ENCODE assay signal across 14 mouse cellular contexts in genomic region chr7:74501187-74501586, GRCm38 (mm10). TPM values are rescaled to one million over a fixed set of nuclear protein-coding genes. Genes with fewer than 3 reads are reported as not detected.
A peak's percentile ranks its signal among the peaks of the same experiment; 100 is the strongest.
DNase-seq lines count a peak whose midpoint lies in the region; ATAC-seq and TF ChIP-seq lines count a peak whose summit lies in the region.
"Had no signal": no experiment of that assay in that cellular context is flagged by ENCODE, and none has a peak within 500 bp of the region (broad histone marks: within the 10 kb centered on the region; RNA-seq: fewer than 3 reads in every experiment).

No protein-coding gene starts in this region.

- H3K9ac ChIP-seq in forebrain, embryonic 12.5 days, result no peak overlapping the region
- no peak overlapping the region for H3K9ac ChIP-seq in hindbrain, embryonic 14.5 days
- H3K9ac ChIP-seq in neural tube, embryonic 12.5 days, result no peak overlapping the region
- H3K9ac ChIP-seq: embryonic facial prominence, embryonic 15.5 days; limb, embryonic 15.5 days; lung, embryonic 14.5 days had no signal

- no peaks in the 10 kb centered on the region for H3K36me3 ChIP-seq in forebrain, embryonic 12.5 days (replicated peaks)
- H3K36me3 ChIP-seq in hindbrain, embryonic 14.5 days (replicated peaks; ENCODE audit: control insufficient read depth, insufficient read depth), result no peaks in the 10 kb centered on the region
- H3K36me3 ChIP-seq in neural tube, embryonic 12.5 days, result no peaks in the 10 kb centered on the region
- no peaks in the 10 kb centered on the region; the same call in 1 of the 2 replicates for H3K36me3 ChIP-seq in thymus, adult 2 months (ENCODE audit: control insufficient read depth, insufficient read depth, low read length)
- H3K36me3 ChIP-seq: limb, embryonic 15.5 days had no signal

- H3K4me1 ChIP-seq in forebrain, embryonic 12.5 days, result peaks cover 3% of the 10 kb centered on the region; the same call in 1 of the 2 replicates
- H3K4me1 ChIP-seq in hindbrain, embryonic 14.5 days (replicated peaks; ENCODE audit: control insufficient read depth, insufficient read depth, low read length), result no peaks in the 10 kb centered on the region
- no peaks in the 10 kb centered on the region for H3K4me1 ChIP-seq in neural tube, embryonic 12.5 days
- peaks cover 8% of the 10 kb centered on the region for H3K4me1 ChIP-seq in thymus, adult 2 months (replicated peaks; ENCODE audit: control insufficient read depth, insufficient read depth, low read length)
- H3K4me1 ChIP-seq: embryonic facial prominence, embryonic 15.5 days; limb, embryonic 15.5 days had no signal

- DNase-seq in embryo, embryonic 10.5 days (ENCODE audit: low spot score), result peak; percentile 66
- peak; percentile 25 for DNase-seq in hindbrain, embryonic 14.5 days (ENCODE audit: low spot score)
- DNase-seq in adrenal gland, postnatal 25 days, result no peak
- no peak for DNase-seq in thymus, adult 2 months
- DNase-seq: cerebellum, postnatal 14 days; kidney, adult 9 months; lung, embryonic 14.5 days; thymus, adult 18-20 months had no signal

- no peak overlapping the region for H3K4me2 ChIP-seq in forebrain, embryonic 12.5 days
- no peak overlapping the region for H3K4me2 ChIP-seq in hindbrain, embryonic 14.5 days (replicated peaks)
- no peak overlapping the region for H3K4me2 ChIP-seq in neural tube, embryonic 12.5 days (replicated peaks)
- H3K4me2 ChIP-seq: embryonic facial prominence, embryonic 15.5 days; limb, embryonic 15.5 days; lung, embryonic 14.5 days had no signal

- H3K27ac ChIP-seq in forebrain, embryonic 12.5 days, result no peak overlapping the region
- no peak overlapping the region for H3K27ac ChIP-seq in hindbrain, embryonic 14.5 days
- H3K27ac ChIP-seq in neural tube, embryonic 12.5 days, result no peak overlapping the region
- no peak overlapping the region for H3K27ac ChIP-seq in thymus, adult 2 months (ENCODE audit: control insufficient read depth, insufficient read depth, low read length)
- H3K27ac ChIP-seq: embryonic facial prominence, embryonic 15.5 days; limb, embryonic 15.5 days had no signal

- peak; percentile 70 for ATAC-seq in forebrain, embryonic 12.5 days (ENCODE audit: low FRiP score)
- ATAC-seq in hindbrain, embryonic 14.5 days (ENCODE audit: low FRiP score), result peak; percentile 83; the same call in 1 of the 2 replicates
- peak; percentile 81 for ATAC-seq in neural tube, embryonic 12.5 days (ENCODE audit: low FRiP score, low read depth)
- ATAC-seq in granulocyte monocyte progenitor cell, adult 5-6 weeks (replicated peaks; ENCODE audit: poor library complexity, severe bottlenecking), result no peak
- ATAC-seq: activated CD4-positive, CD25-positive, alpha-beta regulatory T cell, adult 4 months had no signal

- no peak for TF ChIP-seq POLR2A in thymus, adult 2 months (IDR thresholded peaks at IDR 0.05; ENCODE audit: control insufficient read depth, extremely low read depth, insufficient read depth, low read length, poor library complexity)

- WGBS in forebrain, embryonic 12.5 days, result 13% methylated on average over 10 of the region's 10 CpGs
- 16% methylated on average over 10 of the region's 10 CpGs for WGBS in hindbrain, embryonic 14.5 days
- WGBS in neural tube, embryonic 12.5 days, result 28% methylated on average over 10 of the region's 10 CpGs
- WGBS in thymus, adult 2 months, result 96% methylated on average over 10 of the region's 10 CpGs

- no peaks in the 10 kb centered on the region for H3K9me3 ChIP-seq in forebrain, embryonic 12.5 days
- H3K9me3 ChIP-seq in hindbrain, embryonic 14.5 days (ENCODE audit: control insufficient read depth, low read length), result no peaks in the 10 kb centered on the region
- H3K9me3 ChIP-seq in neural tube, embryonic 12.5 days, result no peaks in the 10 kb centered on the region
- H3K9me3 ChIP-seq: embryonic facial prominence, embryonic 15.5 days; limb, embryonic 15.5 days had no signal

- peaks cover 87% of the 10 kb centered on the region for H3K27me3 ChIP-seq in forebrain, embryonic 12.5 days
- peaks cover 9% of the 10 kb centered on the region; the same call in 1 of the 2 replicates for H3K27me3 ChIP-seq in hindbrain, embryonic 14.5 days (ENCODE audit: control insufficient read depth, insufficient read depth, low read length)
- peaks cover 11% of the 10 kb centered on the region for H3K27me3 ChIP-seq in neural tube, embryonic 12.5 days (replicated peaks)
- no peaks in the 10 kb centered on the region for H3K27me3 ChIP-seq in thymus, adult 2 months (ENCODE audit: control insufficient read depth, insufficient read depth, low read length)
- H3K27me3 ChIP-seq: embryonic facial prominence, embryonic 15.5 days; limb, embryonic 15.5 days had no signal

- no peak for TF ChIP-seq CTCF in thymus, adult 2 months (IDR thresholded peaks at IDR 0.05; ENCODE audit: borderline replicate concordance, control insufficient read depth, extremely low read depth, insufficient read depth, low read length, poor library complexity)

- no peak overlapping the region for H3K4me3 ChIP-seq in forebrain, embryonic 12.5 days (replicated peaks)
- H3K4me3 ChIP-seq in hindbrain, embryonic 14.5 days (replicated peaks; ENCODE audit: low read length), result no peak overlapping the region
- no peak overlapping the region for H3K4me3 ChIP-seq in neural tube, embryonic 12.5 days
- no peak overlapping the region for H3K4me3 ChIP-seq in thymus, adult 2 months (ENCODE audit: control insufficient read depth, insufficient read depth, low read length)
- H3K4me3 ChIP-seq: embryonic facial prominence, embryonic 15.5 days; limb, embryonic 15.5 days had no signal

RNA-seq across cellular contexts. Expression of gene Slco3a1, which starts 53.4 kb away (rescaled TPM):
- polyA plus RNA-seq in forebrain, embryonic 12.5 days (2016; fragmentation: Nextera tagmentation; extraction: Ambion mirVana), result 12.0 and 13.7 TPM in 2 replicates
- polyA plus RNA-seq in hindbrain, embryonic 14.5 days (2014; fragmentation: Nextera tagmentation; extraction: Ambion mirVana), result 14.6 and 17.2 TPM in 2 replicates
- polyA plus RNA-seq in neural tube, embryonic 12.5 days (2016; fragmentation: Nextera tagmentation; extraction: Ambion mirVana), result 22.5 and 26.6 TPM in 2 replicates
- total RNA-seq in granulocyte monocyte progenitor cell, adult 5-6 weeks (2014; fragmentation: Nextera tagmentation), result 34.9 and 51.2 TPM in 2 replicates
- total RNA-seq in granulocyte monocyte progenitor cell, adult 5-6 weeks (2017), result 25.2 and 27.1 TPM in 2 replicates
- 24.5 and 37.3 TPM in 2 replicates for total RNA-seq in adrenal gland, postnatal 25 days (2021)
- polyA plus RNA-seq in thymus, adult 2 months (2012; rRNA removed), result 86.0 and 94.3 TPM in 2 replicates

Comparison
In these comparisons a context has a peak if more than half of its experiments do, and no peak if none do; other contexts are left out.
1. DNase-seq: peak in embryo, embryonic 10.5 days (single experiment) and hindbrain, embryonic 14.5 days (single experiment); none in adrenal gland, postnatal 25 days (single experiment) and thymus, adult 2 months (single experiment).